Mouse (Mus musculus) olfactory bulb, adult 2 months (tissue): ENCODE measurements around the gene Crhr1.

Experiments used
- CTCF ChIP-seq: fragments of 200-500 bp; IDR thresholded peaks from 2 replicates; pipeline ENCODE4 v1.5.1; 2012; ENCODE audit warnings: low read depth, mild to moderate bottlenecking, low read length, moderate library complexity; ENCODE audit not compliant: insufficient read depth
- POLR2A ChIP-seq: fragments of 200-500 bp; IDR thresholded peaks from 2 replicates; pipeline ENCODE4 v1.6.1; 2012; ENCODE audit warnings: mild to moderate bottlenecking, low read depth, low read length, moderate library complexity; ENCODE audit not compliant: insufficient read depth

DNA sequence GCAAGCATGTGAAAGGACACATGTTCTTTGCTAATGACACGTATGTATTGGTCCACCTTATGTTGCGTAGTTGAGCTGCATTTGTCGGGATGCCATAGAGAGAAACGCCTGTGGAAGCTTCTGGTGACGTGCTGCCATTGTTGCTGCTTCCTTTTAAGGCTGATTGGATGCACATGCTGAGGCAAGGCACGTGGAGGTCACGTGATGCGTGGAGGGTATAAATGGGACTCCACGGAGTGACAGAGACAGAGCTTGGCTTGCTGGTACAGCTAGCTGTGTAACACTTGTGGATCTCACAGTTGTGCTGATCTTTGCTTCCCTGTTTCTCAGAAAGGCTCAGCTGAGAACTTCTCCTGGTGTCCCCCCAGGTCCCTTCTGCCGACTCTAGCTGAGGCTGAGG, 9.2 kb upstream of the Crhr1 start:
- TF ChIP-seq CTCF (no peak), POLR2A (no peak)
